Mouse (Mus musculus): ENCODE measurements around the gene 2310009B15Rik. TPM values are rescaled to one million over a fixed set of nuclear protein-coding genes. Genes with fewer than 3 reads are reported as not detected.

Gene 2310009B15Rik
- total and polyA plus RNA-seq, 3 experiments, result 10.4 to 19.3 TPM; not detected in 1

- no peaks in the 10 kb centered on the region for H3K27me3 ChIP-seq (ENCODE audit: control insufficient read depth in 1 of 2, insufficient read depth in 2 of 2, low read length in 2 of 2)
- peak overlapping the region; percentile 83 for H3K9ac ChIP-seq (ENCODE audit: control insufficient read depth, low read depth, low read length, poor library complexity, severe bottlenecking)
- peak; percentile 62 for DNase-seq (ENCODE audit: low read depth, low spot score)
- TF ChIP-seq BHLHE40 (IDR thresholded peaks at IDR 0.05; ENCODE audit: borderline replicate concordance, low read depth, low read length), result 0 out of 2 replicates have a peak, but pooled peaks have one; percentile 18
- TF ChIP-seq MYC (IDR thresholded peaks at IDR 0.05; ENCODE audit: low read depth, low read length), result peak; percentile 48; the same call in 1 of the 2 replicates
- no peak for TF ChIP-seq MAFK (IDR thresholded peaks at IDR 0.05; ENCODE audit: borderline replicate concordance, low read depth, low read length)
- TF ChIP-seq NELFE (IDR thresholded peaks at IDR 0.05; ENCODE audit: low read depth, low read length), result no peak; the same call in 1 of the 2 replicates
- TF ChIP-seq TBP (IDR thresholded peaks at IDR 0.05; ENCODE audit: low read depth, low read length), result peak; percentile 56; the same call in 1 of the 2 replicates
- TF ChIP-seq POLR2A (IDR thresholded peaks at IDR 0.05; ENCODE audit: control insufficient read depth in 1 of 2, insufficient read depth in 1 of 2, low read depth in 1 of 2, low read length in 2 of 2, poor library complexity in 1 of 2), result peak in 1 of 2 experiments; percentile 70; a peak in 2 of 4 replicates
- TF ChIP-seq CHD2 (IDR thresholded peaks at IDR 0.05; ENCODE audit: low read length), result peak; percentile 35; the same call in 1 of the 2 replicates
- peak; percentile 77 for TF ChIP-seq MXI1 (IDR thresholded peaks at IDR 0.05; ENCODE audit: low read depth, low read length)
- H3K4me1 ChIP-seq (ENCODE audit: control insufficient read depth in 1 of 2, insufficient read depth in 2 of 2, low read length in 2 of 2), result no peaks in the 10 kb centered on the region
- peak overlapping the region; percentile 77 to 80 for H3K4me3 ChIP-seq (ENCODE audit: control insufficient read depth in 1 of 2, insufficient read depth in 1 of 2, low read depth in 2 of 2, low read length in 2 of 2)
- H3K9me3 ChIP-seq (replicated peaks; ENCODE audit: insufficient read depth, low read length), result no peaks in the 10 kb centered on the region
- H3K27ac ChIP-seq (ENCODE audit: control insufficient read depth, low read depth, low read length), result peak overlapping the region; percentile 57
- peaks cover 0 to 2% of the 10 kb centered on the region in 2 experiments; a peak in 1 of 4 replicates for H3K36me3 ChIP-seq (ENCODE audit: control insufficient read depth in 1 of 2, insufficient read depth in 2 of 2, low read length in 2 of 2)
- no peaks in the 10 kb centered on the region; the same call in 1 of the 2 replicates for H3K79me2 ChIP-seq (ENCODE audit: control insufficient read depth, insufficient read depth, low read length, poor library complexity)
Observed at GRCm38 (mm10) chr1:138843361-138844091, 13.1 kb downstream of the 2310009B15Rik start.

- H3K36me3 ChIP-seq (ENCODE audit: control insufficient read depth in 1 of 2, insufficient read depth in 2 of 2, low read length in 2 of 2), result peaks cover 0 to 2% of the 10 kb centered on the region in 2 experiments; a peak in 1 of 4 replicates
- no peak for TF ChIP-seq E2F4 (IDR thresholded peaks at IDR 0.05; ENCODE audit: borderline replicate concordance, low read depth, low read length)
- TF ChIP-seq MAZ (IDR thresholded peaks at IDR 0.05; ENCODE audit: low read depth, low read length), result 0 out of 2 replicates have a peak, but pooled peaks have one; percentile 7
- TF ChIP-seq CTCF (IDR thresholded peaks at IDR 0.05 in 2 of 3, conservative IDR thresholded peaks at IDR 0.05 in 1 of 3; ENCODE audit: control insufficient read depth in 1 of 3, insufficient read depth in 1 of 3, low read depth in 2 of 3, low read length in 3 of 3, poor library complexity in 1 of 3, severe bottlenecking in 1 of 3), result no peak
- no peak for TF ChIP-seq MAFK (IDR thresholded peaks at IDR 0.05; ENCODE audit: borderline replicate concordance, low read depth, low read length)
- TF ChIP-seq CHD2 (IDR thresholded peaks at IDR 0.05; ENCODE audit: low read length), result no peak
- no peak for TF ChIP-seq MAX (IDR thresholded peaks at IDR 0.05; ENCODE audit: low read length)
- TF ChIP-seq ZC3H11A (IDR thresholded peaks at IDR 0.05; ENCODE audit: low read depth, low read length), result no peak
- TF ChIP-seq JUND (IDR thresholded peaks at IDR 0.05; ENCODE audit: low read depth, low read length), result no peak
- peak; percentile 23 for DNase-seq (ENCODE audit: low read depth, low spot score)
- H3K9me3 ChIP-seq (replicated peaks; ENCODE audit: insufficient read depth, low read length), result no peaks in the 10 kb centered on the region
- H3K27ac ChIP-seq (ENCODE audit: control insufficient read depth, low read depth, low read length), result no peak overlapping the region
- H3K27me3 ChIP-seq (ENCODE audit: control insufficient read depth in 1 of 2, insufficient read depth in 2 of 2, low read length in 2 of 2), result no peaks in the 10 kb centered on the region
- no peaks in the 10 kb centered on the region for H3K4me1 ChIP-seq (ENCODE audit: control insufficient read depth in 1 of 2, insufficient read depth in 2 of 2, low read length in 2 of 2)
- no peaks in the 10 kb centered on the region; the same call in 1 of the 2 replicates for H3K79me2 ChIP-seq (ENCODE audit: control insufficient read depth, insufficient read depth, low read length, poor library complexity)
- H3K4me3 ChIP-seq (ENCODE audit: control insufficient read depth in 1 of 2, insufficient read depth in 1 of 2, low read depth in 2 of 2, low read length in 2 of 2), result peak overlapping the region; percentile 60 to 80
- H3K9ac ChIP-seq (ENCODE audit: control insufficient read depth, low read depth, low read length, poor library complexity, severe bottlenecking), result peak overlapping the region; percentile 33
Observed at GRCm38 (mm10) chr1:138842756-138843155, 13.9 kb downstream of the 2310009B15Rik start.
